Mouse (Mus musculus): ENCODE measurements at regions not wholly inside any gene's neighbourhood (a gene's known extent, or its start where the extent isn't known, plus 50 kb on each side); places are given as distances from the start of the nearest gene placed in this dataset.
"Not testable (repeated sequence)": the region's sequence is repeated elsewhere in the genome, so short reads cannot be mapped to it uniquely, and the experiment has no call there.

DNA sequence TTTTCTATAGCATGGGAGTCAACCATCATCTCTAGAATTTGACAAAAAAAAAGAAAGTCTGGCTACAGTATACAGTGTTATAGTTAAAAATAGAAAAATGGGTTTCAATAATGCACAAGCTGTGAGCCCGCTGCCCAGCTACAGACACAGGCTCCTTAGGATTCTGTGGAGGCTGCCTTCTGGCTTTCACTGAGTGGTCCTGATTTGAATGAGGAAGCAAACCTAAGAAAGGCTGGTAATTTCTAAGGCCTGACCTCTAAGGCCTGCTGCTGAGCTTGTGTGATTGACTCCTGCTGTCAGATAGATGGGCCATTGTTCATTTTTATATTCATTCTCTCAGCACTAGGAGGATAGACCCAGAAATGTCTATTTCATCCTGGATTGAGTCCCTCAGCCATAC is 67.7 kb downstream of the Alg10b start:
- no peak for ATAC-seq
- no peak overlapping the region for H3K4me3 ChIP-seq (replicated peaks)
- no peaks in the 10 kb centered on the region for H3K4me1 ChIP-seq (replicated peaks)
- no peaks in the 10 kb centered on the region for H3K36me3 ChIP-seq
- no peaks in the 10 kb centered on the region for H3K27me3 ChIP-seq (replicated peaks)
- H3K9me3 ChIP-seq: no peaks in the 10 kb centered on the region
- WGBS: 88% methylated on average over 1 of the region's 1 CpGs
- no peak overlapping the region for H3K27ac ChIP-seq
- H3K4me2 ChIP-seq (replicated peaks): no peak overlapping the region
- no peak overlapping the region for H3K9ac ChIP-seq

DNA sequence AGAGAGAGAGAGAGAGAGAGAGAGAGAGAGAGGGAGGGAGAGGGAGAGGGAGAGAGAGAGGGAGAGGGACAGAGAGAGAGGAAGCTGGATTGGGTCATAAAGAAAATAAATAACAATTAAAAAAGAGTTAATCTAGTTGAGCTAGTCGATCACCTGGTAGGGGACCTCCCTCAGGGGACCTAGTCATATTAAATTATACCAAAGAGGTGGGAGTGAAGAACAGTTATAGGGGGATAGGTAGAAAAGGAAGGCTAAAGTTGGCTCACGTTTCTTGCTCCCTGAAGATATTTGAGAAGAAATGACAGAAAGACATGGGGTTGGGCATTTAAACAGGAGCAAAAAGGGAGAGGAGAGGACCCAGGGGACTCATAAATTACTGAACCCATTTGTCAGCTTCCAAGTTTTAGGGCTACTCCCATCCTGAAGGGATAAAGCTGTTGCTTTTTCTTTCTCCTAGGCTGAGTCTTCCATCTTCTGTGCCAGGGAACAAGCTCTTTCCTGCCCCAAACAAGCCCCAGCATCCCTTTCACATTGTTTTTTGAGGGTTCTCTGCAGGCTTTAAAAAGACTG is 70.3 kb downstream of the Alg10b start:
- no peaks in the 10 kb centered on the region for H3K9me3 ChIP-seq
- H3K27ac ChIP-seq: no peak overlapping the region
- H3K4me1 ChIP-seq (replicated peaks): no peaks in the 10 kb centered on the region
- H3K4me2 ChIP-seq (replicated peaks): no peak overlapping the region
- H3K9ac ChIP-seq: no peak overlapping the region
- 59% methylated on average over 2 of the region's 2 CpGs for WGBS
- no peak for ATAC-seq
- no peaks in the 10 kb centered on the region for H3K36me3 ChIP-seq
- H3K4me3 ChIP-seq (replicated peaks): no peak overlapping the region
- no peaks in the 10 kb centered on the region for H3K27me3 ChIP-seq (replicated peaks)

- WGBS: 83% methylated on average over 7 of the region's 7 CpGs
- Histone ChIP-seq H3K27me3 (replicated peaks) (no peaks in the 10 kb centered on the region), H3K27ac (no peak overlapping the region), H3K4me2 (replicated peaks) (no peak overlapping the region), H3K4me1 (replicated peaks) (no peaks in the 10 kb centered on the region), H3K4me3 (replicated peaks) (no peak overlapping the region), H3K9ac (no peak overlapping the region), H3K36me3 (no peaks in the 10 kb centered on the region), H3K9me3 (no peaks in the 10 kb centered on the region)
- no peak for ATAC-seq
Observed at GRCm38 (mm10) chr15:90298566-90298965, 74.5 kb downstream of the Alg10b start.

DNA sequence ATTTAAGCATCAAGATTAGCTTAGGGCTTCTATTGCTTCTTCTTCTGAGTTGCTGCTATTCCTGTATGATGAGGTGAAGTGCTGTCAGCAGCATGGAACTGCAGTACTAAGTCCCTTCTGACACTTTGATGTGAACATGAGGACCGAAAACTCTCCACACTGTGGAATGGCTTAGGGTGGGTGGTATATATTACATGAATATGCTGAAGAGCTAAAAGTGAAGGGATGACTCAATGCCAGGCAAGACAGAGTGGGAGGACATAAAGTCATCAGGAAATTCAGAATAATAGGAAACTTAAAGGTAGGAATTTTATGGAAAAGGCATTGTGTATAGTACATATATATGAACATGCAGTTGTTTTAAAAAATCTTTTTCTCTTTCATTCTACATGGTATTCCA is 79.3 kb downstream of the Alg10b start:
- H3K9me3 ChIP-seq: no peaks in the 10 kb centered on the region
- ATAC-seq: no peak
- H3K36me3 ChIP-seq: no peaks in the 10 kb centered on the region
- H3K27ac ChIP-seq: no peak overlapping the region
- no peaks in the 10 kb centered on the region for H3K4me1 ChIP-seq (replicated peaks)
- 87% methylated on average over 1 of the region's 1 CpGs for WGBS
- no peaks in the 10 kb centered on the region for H3K27me3 ChIP-seq (replicated peaks)
- no peak overlapping the region for H3K4me3 ChIP-seq (replicated peaks)
- no peak overlapping the region for H3K9ac ChIP-seq
- H3K4me2 ChIP-seq (replicated peaks): no peak overlapping the region

DNA sequence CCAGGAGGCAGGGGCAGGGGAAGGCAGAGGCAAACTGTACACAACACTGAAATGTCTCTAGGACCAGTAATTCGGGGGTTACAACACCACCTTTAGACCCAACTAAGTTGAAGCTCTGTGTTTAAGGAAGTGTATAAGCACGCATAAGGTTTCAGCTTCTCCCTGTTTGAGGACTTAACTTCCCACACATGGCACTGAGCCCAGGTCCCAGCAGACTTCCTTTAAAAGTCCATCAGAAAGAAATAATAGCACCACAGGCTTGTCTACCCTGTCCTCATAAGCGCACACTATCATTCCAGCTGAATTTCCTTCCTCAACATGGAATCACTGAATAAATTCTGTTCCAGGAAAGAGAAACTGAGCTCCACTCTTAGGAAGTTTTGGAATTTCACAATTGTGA is 80.9 kb downstream of the Alg10b start:
- ATAC-seq: no peak
- no peaks in the 10 kb centered on the region for H3K9me3 ChIP-seq
- no peaks in the 10 kb centered on the region for H3K27me3 ChIP-seq (replicated peaks)
- no peak overlapping the region for H3K9ac ChIP-seq
- no peak overlapping the region for H3K4me2 ChIP-seq (replicated peaks)
- H3K27ac ChIP-seq: no peak overlapping the region
- no peaks in the 10 kb centered on the region for H3K4me1 ChIP-seq (replicated peaks)
- H3K36me3 ChIP-seq: no peaks in the 10 kb centered on the region
- no peak overlapping the region for H3K4me3 ChIP-seq (replicated peaks)
- 65% methylated on average over 3 of the region's 3 CpGs for WGBS

GRCm38 (mm10) chr15:90306866-90307265 is 82.8 kb downstream of the Alg10b start:
- no peak overlapping the region for H3K4me3 ChIP-seq (replicated peaks)
- no peaks in the 10 kb centered on the region for H3K27me3 ChIP-seq (replicated peaks)
- no peaks in the 10 kb centered on the region for H3K36me3 ChIP-seq
- H3K9ac ChIP-seq: no peak overlapping the region
- H3K27ac ChIP-seq: no peak overlapping the region
- H3K4me2 ChIP-seq (replicated peaks): no peak overlapping the region
- ATAC-seq: no peak
- WGBS: 59% methylated on average over 3 of the region's 3 CpGs
- H3K4me1 ChIP-seq (replicated peaks): no peaks in the 10 kb centered on the region
- no peaks in the 10 kb centered on the region for H3K9me3 ChIP-seq

DNA sequence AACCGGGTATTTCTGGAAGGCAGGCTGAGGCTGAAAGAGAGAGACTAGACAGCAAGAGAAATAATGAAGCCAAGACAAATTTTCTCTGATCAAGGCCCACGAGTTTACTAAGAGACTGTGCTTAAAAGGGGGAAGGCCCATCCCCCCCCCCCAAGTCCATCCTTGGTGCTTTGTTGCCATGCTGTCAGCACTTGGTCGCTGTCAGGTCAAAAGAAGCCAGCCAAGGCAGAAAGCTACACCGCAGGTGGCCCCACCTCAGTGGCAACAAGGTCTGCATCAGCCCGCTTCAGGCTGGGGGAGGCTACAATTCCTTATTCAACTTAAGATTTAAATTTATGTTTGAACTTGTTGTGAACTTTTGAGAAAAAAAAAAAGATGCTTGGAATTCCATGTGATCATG is 84.3 kb downstream of the Alg10b start:
- not testable (repeated sequence) for H3K36me3 ChIP-seq

GRCm38 (mm10) chr15:90308869-90309268 is 84.8 kb downstream of the Alg10b start:
- WGBS: 58% methylated on average over 1 of the region's 1 CpGs
- Histone ChIP-seq H3K4me1 (replicated peaks) (no peaks in the 10 kb centered on the region), H3K4me2 (replicated peaks) (no peak overlapping the region), H3K27ac (no peak overlapping the region), H3K9ac (no peak overlapping the region), H3K4me3 (replicated peaks) (no peak overlapping the region), H3K27me3 (replicated peaks) (no peaks in the 10 kb centered on the region), H3K36me3 (no peaks in the 10 kb centered on the region), H3K9me3 (no peaks in the 10 kb centered on the region)
- no peak for ATAC-seq

More for the DNA sequence above, 84.3 kb downstream of the Alg10b start:
- WGBS: 31% methylated on average over 5 of the region's 5 CpGs
- H3K27ac ChIP-seq; H3K27me3 ChIP-seq (replicated peaks); H3K9ac ChIP-seq; ATAC-seq; H3K4me2 ChIP-seq (replicated peaks); H3K9me3 ChIP-seq; H3K4me1 ChIP-seq (replicated peaks); H3K4me3 ChIP-seq (replicated peaks): not testable (repeated sequence)

DNA sequence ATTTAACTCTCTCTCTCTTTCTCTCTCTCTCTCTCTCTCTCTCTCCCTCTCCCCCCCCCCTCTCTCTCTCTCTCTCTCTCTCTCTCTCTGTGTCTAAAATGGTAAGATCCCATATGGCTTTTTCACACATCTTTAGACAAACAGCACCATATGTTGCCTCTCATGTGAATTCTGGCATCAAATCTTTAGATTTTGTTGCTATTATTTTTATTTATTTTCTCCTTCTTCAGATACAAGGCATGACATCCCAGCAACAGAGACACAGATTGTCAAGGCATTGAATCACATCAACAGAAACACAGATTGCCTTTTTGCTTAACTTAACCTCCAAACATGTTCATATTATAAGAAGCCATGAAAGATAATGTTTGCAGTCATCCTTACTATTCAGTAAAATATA is 85.6 kb downstream of the Alg10b start:
- ATAC-seq: no peak
- H3K27ac ChIP-seq: no peak overlapping the region
- H3K4me3 ChIP-seq (replicated peaks): no peak overlapping the region
- H3K4me1 ChIP-seq (replicated peaks): no peaks in the 10 kb centered on the region
- H3K27me3 ChIP-seq (replicated peaks): no peaks in the 10 kb centered on the region
- no peak overlapping the region for H3K4me2 ChIP-seq (replicated peaks)
- no peak overlapping the region for H3K9ac ChIP-seq
- H3K36me3 ChIP-seq: no peaks in the 10 kb centered on the region
- no peaks in the 10 kb centered on the region for H3K9me3 ChIP-seq

DNA sequence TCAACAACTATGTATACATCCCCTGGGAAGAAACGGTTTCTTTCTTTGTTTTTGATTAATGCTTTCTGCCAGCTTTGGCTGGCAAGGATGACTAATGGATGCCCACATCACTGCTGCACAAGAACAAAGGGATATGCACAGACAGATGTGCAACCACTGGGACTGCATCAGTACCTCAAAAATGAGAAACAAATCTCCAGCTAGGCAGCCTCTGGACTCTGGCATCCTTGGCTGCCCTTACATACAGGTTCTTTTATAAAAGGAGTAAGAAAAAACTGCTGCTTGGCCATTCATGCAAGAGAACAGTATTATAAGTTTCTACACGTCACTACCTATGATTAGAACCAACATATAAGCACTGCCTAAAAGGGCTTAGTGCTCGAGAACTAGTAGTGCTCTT is 97.7 kb downstream of the Alg10b start:
- no peak overlapping the region for H3K4me3 ChIP-seq (replicated peaks)
- no peaks in the 10 kb centered on the region for H3K27me3 ChIP-seq (replicated peaks)
- H3K36me3 ChIP-seq: no peaks in the 10 kb centered on the region
- no peaks in the 10 kb centered on the region for H3K4me1 ChIP-seq (replicated peaks)
- H3K9ac ChIP-seq: no peak overlapping the region
- H3K4me2 ChIP-seq (replicated peaks): no peak overlapping the region
- no peak overlapping the region for H3K27ac ChIP-seq
- ATAC-seq: no peak
- WGBS: 58% methylated on average over 3 of the region's 3 CpGs
- H3K9me3 ChIP-seq: no peaks in the 10 kb centered on the region

DNA sequence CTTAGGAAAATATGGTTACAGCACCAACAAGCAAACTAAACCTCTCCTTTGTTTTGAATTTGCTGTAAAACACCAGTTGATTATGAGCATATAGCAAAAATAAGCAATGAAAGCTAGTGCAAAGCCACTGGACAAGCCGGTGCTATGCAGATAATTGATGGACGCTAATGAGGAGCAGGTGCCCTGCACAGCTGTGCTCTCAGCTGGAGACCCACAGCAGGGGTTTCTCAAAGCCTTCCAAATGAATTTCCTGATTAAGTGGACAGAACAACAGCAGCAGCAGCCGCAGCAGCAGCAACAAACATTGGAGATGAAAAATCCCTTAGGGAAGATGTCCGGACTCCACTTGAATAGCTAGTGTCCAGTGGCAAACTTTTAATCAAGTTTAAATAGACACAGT is 109.2 kb downstream of the Alg10b start:
- Histone ChIP-seq H3K4me2 (replicated peaks) (no peak overlapping the region), H3K9me3 (no peaks in the 10 kb centered on the region), H3K4me3 (replicated peaks) (no peak overlapping the region), H3K4me1 (replicated peaks) (no peaks in the 10 kb centered on the region), H3K9ac (no peak overlapping the region), H3K27ac (0 out of 2 replicates have a peak overlapping the region, but pooled peaks have one; percentile 32), H3K36me3 (no peaks in the 10 kb centered on the region), H3K27me3 (replicated peaks) (no peaks in the 10 kb centered on the region)
- ATAC-seq: peak; percentile 59; the same call in 1 of the 2 replicates
- 40% methylated on average over 4 of the region's 4 CpGs for WGBS

GRCm38 (mm10) chr15:90333766-90334165 is 109.7 kb downstream of the Alg10b start:
- no peaks in the 10 kb centered on the region for H3K36me3 ChIP-seq
- H3K27me3 ChIP-seq (replicated peaks): no peaks in the 10 kb centered on the region
- WGBS: 24% methylated on average over 1 of the region's 1 CpGs
- no peak overlapping the region for H3K4me3 ChIP-seq (replicated peaks)
- H3K27ac ChIP-seq: 0 out of 2 replicates have a peak overlapping the region, but pooled peaks have one; percentile 32
- ATAC-seq: 0 out of 2 replicates have a peak, but pooled peaks have one; percentile 58
- no peak overlapping the region for H3K4me2 ChIP-seq (replicated peaks)
- H3K9me3 ChIP-seq: no peaks in the 10 kb centered on the region
- no peak overlapping the region for H3K9ac ChIP-seq
- no peaks in the 10 kb centered on the region for H3K4me1 ChIP-seq (replicated peaks)

DNA sequence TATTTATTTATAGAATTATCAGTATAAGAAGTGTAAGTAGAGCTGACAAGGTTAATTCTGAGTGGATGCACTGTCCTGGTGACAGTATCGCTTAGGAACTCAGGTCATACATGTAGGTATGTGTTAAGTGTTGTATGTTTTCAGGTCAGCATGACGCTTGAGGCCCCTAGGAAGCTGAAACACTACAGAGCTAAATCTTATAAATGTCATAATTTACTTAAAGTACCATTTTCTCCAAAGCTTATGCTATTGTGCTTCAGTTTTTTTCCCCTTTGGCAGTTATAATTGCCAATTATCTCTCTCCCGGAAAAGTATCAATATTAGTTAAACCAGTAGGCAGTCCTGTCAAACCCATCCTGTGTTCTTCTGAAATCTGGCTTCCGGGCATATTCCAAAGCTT is 110.3 kb downstream of the Alg10b start:
- Histone ChIP-seq H3K36me3 (no peaks in the 10 kb centered on the region), H3K4me1 (replicated peaks) (no peaks in the 10 kb centered on the region), H3K4me2 (replicated peaks) (no peak overlapping the region), H3K9me3 (no peaks in the 10 kb centered on the region), H3K9ac (no peak overlapping the region), H3K4me3 (replicated peaks) (no peak overlapping the region), H3K27ac (no peak overlapping the region), H3K27me3 (replicated peaks) (no peaks in the 10 kb centered on the region)
- ATAC-seq: no peak
- 80% methylated on average over 4 of the region's 4 CpGs for WGBS
